Mouse (Mus musculus) gonadal fat pad, adult 2 months (tissue): ENCODE results near the gene Fam3c. TPM values are rescaled to one million over a fixed set of nuclear protein-coding genes. Genes with fewer than 3 reads are reported as not detected.
"Not testable (repeated sequence)": the region's sequence is repeated elsewhere in the genome, so short reads cannot be mapped to it uniquely, and the experiment has no call there.

ENCODE experiments used
- DNase-seq: peaks from one replicate; pipeline ENCODE4 v3.0.0-alpha.2; 2012; ENCODE audit warnings: low read depth
- polyA plus RNA-seq: library from polyadenylated mRNA; depleted of rRNA; stranded (reverse); fragments of >200 nt; gene quantifications from 2 replicates; pipeline ENCODE4 v1.2.3, GENCODE M21; 2012; rRNA removed

The Fam3c gene
- polyA plus RNA-seq, 1 experiment: 14.7 TPM

GRCm38 (mm10) chr6:22292056-22292455 is 64.0 kb downstream of the Fam3c start:
- no peak for DNase-seq

GRCm38 (mm10) chr6:22290790-22291189 is 65.3 kb downstream of the Fam3c start:
- no peak for DNase-seq

GRCm38 (mm10) chr6:22289461-22290021 is 66.5 kb downstream of the Fam3c start:
- DNase-seq: no peak

GRCm38 (mm10) chr6:22288737-22289460 is 67.1 kb downstream of the Fam3c start:
- DNase-seq: no peak

- no peak for DNase-seq
Observed at GRCm38 (mm10) chr6:22288004-22288736, 67.9 kb downstream of the Fam3c start, which contains the start of gene Wnt16. Wnt16 (plus strand) TSS chr6:22288227.

- DNase-seq: no peak
Observed at GRCm38 (mm10) chr6:22282405-22282804, 73.6 kb downstream of the Fam3c start.

GRCm38 (mm10) chr6:22280217-22280861 is 75.7 kb downstream of the Fam3c start:
- DNase-seq: no peak

- DNase-seq: no peak
Observed at GRCm38 (mm10) chr6:22277941-22278340, 78.1 kb downstream of the Fam3c start.

GRCm38 (mm10) chr6:22269840-22270521 is 86.1 kb downstream of the Fam3c start:
- DNase-seq: no peak

- no peak for DNase-seq
Observed at GRCm38 (mm10) chr6:22268677-22269076, 87.4 kb downstream of the Fam3c start.

- DNase-seq: no peak
Observed at GRCm38 (mm10) chr6:22267807-22268667, 88.0 kb downstream of the Fam3c start.

GRCm38 (mm10) chr6:22266018-22266417 is 90.0 kb downstream of the Fam3c start:
- no peak for DNase-seq

- DNase-seq: not testable (repeated sequence)
Observed at GRCm38 (mm10) chr6:22264094-22264493, 91.9 kb downstream of the Fam3c start.

GRCm38 (mm10) chr6:22262519-22262918 is 93.5 kb downstream of the Fam3c start:
- DNase-seq: peak; percentile 78

- DNase-seq: no peak
Observed at GRCm38 (mm10) chr6:22258784-22259183, 97.3 kb downstream of the Fam3c start.

Other genes with a start within 250 kb of the Fam3c start
- gene Wnt16, start 68.0 kb downstream of the Fam3c start, polyA plus RNA-seq: 0.06 and 0.47 TPM in 2 replicates